Comparison of ENCODE assay signal across 8 mouse cellular contexts in genomic region chr11:40754664-40755107, GRCm38 (mm10). TPM values are rescaled to one million over a fixed set of nuclear protein-coding genes. Genes with fewer than 3 reads are reported as not detected.
DNase-seq lines count a peak whose midpoint lies in the region; ATAC-seq and TF ChIP-seq lines count a peak whose summit lies in the region.

No protein-coding gene starts in this region.

- H3K9me3 ChIP-seq in heart, embryonic 10.5 days = no peaks in the 10 kb centered on the region
- no peaks in the 10 kb centered on the region for H3K9me3 ChIP-seq in limb, embryonic 12.5 days
- no peaks in the 10 kb centered on the region for H3K9me3 ChIP-seq in neural tube, embryonic 14.5 days (ENCODE audit: control insufficient read depth, low read length)

- H3K4me1 ChIP-seq in heart, embryonic 10.5 days = peaks cover 10% of the 10 kb centered on the region; the same call in 1 of the 2 replicates
- H3K4me1 ChIP-seq in embryonic fibroblast, embryonic 13.5 days (ENCODE audit: control insufficient read depth, insufficient read depth, low read length) = peaks cover 7% of the 10 kb centered on the region
- H3K4me1 ChIP-seq in limb, embryonic 12.5 days (replicated peaks) = peaks cover 9% of the 10 kb centered on the region
- H3K4me1 ChIP-seq in neural tube, embryonic 14.5 days (ENCODE audit: control insufficient read depth, insufficient read depth, low read length) = peaks cover 7% of the 10 kb centered on the region; the same call in 1 of the 2 replicates

- peaks cover 23% of the 10 kb centered on the region for H3K36me3 ChIP-seq in heart, embryonic 10.5 days
- H3K36me3 ChIP-seq in limb, embryonic 12.5 days = 0 out of 2 replicates have a peak, but pooled peaks cover 7% of the 10 kb centered on the region
- 0 out of 2 replicates have a peak, but pooled peaks cover 3% of the 10 kb centered on the region for H3K36me3 ChIP-seq in neural tube, embryonic 14.5 days (ENCODE audit: control insufficient read depth, insufficient read depth, low read length)

- peak overlapping the region; percentile 75 for H3K9ac ChIP-seq in limb, embryonic 12.5 days (replicated peaks)
- peak overlapping the region; percentile 66 for H3K9ac ChIP-seq in neural tube, embryonic 14.5 days (replicated peaks; ENCODE audit: low read depth, low read length)

- no peaks in the 10 kb centered on the region for H3K27me3 ChIP-seq in heart, embryonic 10.5 days (ENCODE audit: insufficient read depth, poor library complexity, severe bottlenecking)
- H3K27me3 ChIP-seq in limb, embryonic 12.5 days = no peaks in the 10 kb centered on the region
- H3K27me3 ChIP-seq in neural tube, embryonic 14.5 days (ENCODE audit: control insufficient read depth, insufficient read depth, low read length) = no peaks in the 10 kb centered on the region

- H3K4me2 ChIP-seq in limb, embryonic 12.5 days = peak overlapping the region; percentile 76
- H3K4me2 ChIP-seq in neural tube, embryonic 14.5 days (ENCODE audit: low read depth, low read length) = peak overlapping the region; percentile 81

- no peak for TF ChIP-seq CTCF in embryonic fibroblast, embryonic 13.5 days (IDR thresholded peaks at IDR 0.05; ENCODE audit: borderline replicate concordance, insufficient read depth, low read length)

- H3K4me3 ChIP-seq in heart, embryonic 10.5 days = peak overlapping the region; percentile 87
- H3K4me3 ChIP-seq in embryonic fibroblast, embryonic 13.5 days (ENCODE audit: insufficient read depth, low read length) = peak overlapping the region; percentile 97
- peak overlapping the region; percentile 70 for H3K4me3 ChIP-seq in limb, embryonic 12.5 days (replicated peaks)
- peak overlapping the region; percentile 67 for H3K4me3 ChIP-seq in neural tube, embryonic 14.5 days (ENCODE audit: low read depth, low read length)

- H3K27ac ChIP-seq in heart, embryonic 10.5 days = peak overlapping the region; percentile 96
- H3K27ac ChIP-seq in embryonic fibroblast, embryonic 13.5 days (ENCODE audit: insufficient read depth, low read length) = peak overlapping the region; percentile 77
- H3K27ac ChIP-seq in limb, embryonic 12.5 days = no peak overlapping the region; the same call in 1 of the 2 replicates
- H3K27ac ChIP-seq in neural tube, embryonic 14.5 days (ENCODE audit: low read depth, low read length) = no peak overlapping the region

- intact Hi-C loops in heart, postnatal 25 days (cut with DNase I) = loop anchor here (2.0 kb wide), 2 partner anchors 20 to 62 kb away; no protein-coding TSS in a partner anchor

- peak; percentile 61 for ATAC-seq in CD4-positive, CD25-positive, alpha-beta regulatory T cell, adult 4 months
- ATAC-seq in limb, embryonic 12.5 days (ENCODE audit: insufficient number of reproducible peaks, insufficient read depth, low FRiP score, low TSS enrichment, low read depth) = peak; percentile 21; the same call in 1 of the 2 replicates
- peak; percentile 83 for ATAC-seq in neural tube, embryonic 14.5 days (ENCODE audit: low read depth)

- 3% methylated on average over 19 of the region's 19 CpGs for WGBS in heart, embryonic 10.5 days
- 3% methylated on average over 19 of the region's 19 CpGs for WGBS in limb, embryonic 12.5 days
- WGBS in neural tube, embryonic 14.5 days = 4% methylated on average over 19 of the region's 19 CpGs

- no peak for DNase-seq in heart, embryonic 10.5 days (ENCODE audit: low spot score)
- DNase-seq in heart, postnatal 25 days (ENCODE audit: low spot score) = no peak
- no peak for DNase-seq in cerebellum, postnatal 10 days
- no peak for DNase-seq in thymus, adult 18-20 months

- no peak for TF ChIP-seq POLR2A in embryonic fibroblast, embryonic 13.5 days (IDR thresholded peaks at IDR 0.05; ENCODE audit: low read depth, low read length)

RNA-seq across cellular contexts. Expression of gene Ccng1, which starts 0.4 kb away (rescaled TPM):
- 76.3 and 127 TPM in 2 replicates for polyA plus RNA-seq in heart, embryonic 10.5 days (2016; fragmentation: Nextera tagmentation; extraction: Ambion mirVana)
- total RNA-seq in heart, postnatal 25 days (2021) = 100 to 1,000 TPM; 440 to 448 TPM
- polyA plus RNA-seq in CD4-positive, CD25-positive, alpha-beta regulatory T cell, adult 4 months (2017; shearing (Covaris generic)) = 10 to 100 TPM; 60.0 to 72.4 TPM
- 427 and 623 TPM in 2 replicates for polyA plus RNA-seq in embryonic fibroblast, embryonic 13.5 days (2011; ENCODE audit: insufficient read length, low read depth, missing spikeins)
- polyA plus RNA-seq in limb, embryonic 12.5 days (2016; fragmentation: Nextera tagmentation; extraction: Ambion mirVana) = 27.6 and 29.2 TPM in 2 replicates
- polyA plus RNA-seq in neural tube, embryonic 14.5 days (2014; fragmentation: Nextera tagmentation; extraction: Ambion mirVana) = 39.1 and 48.2 TPM in 2 replicates

RNA-seq across cellular contexts. Expression of gene Nudcd2, which starts 21.2 kb away (rescaled TPM):
- 152 and 184 TPM in 2 replicates for polyA plus RNA-seq in heart, embryonic 10.5 days (2016; fragmentation: Nextera tagmentation; extraction: Ambion mirVana)
- 10 to 100 TPM; 13.2 to 16.2 TPM for total RNA-seq in heart, postnatal 25 days (2021)
- polyA plus RNA-seq in CD4-positive, CD25-positive, alpha-beta regulatory T cell, adult 4 months (2017; shearing (Covaris generic)) = 10 to 100 TPM; 44.7 to 46.5 TPM
- 96.4 and 104 TPM in 2 replicates for polyA plus RNA-seq in embryonic fibroblast, embryonic 13.5 days (2011; ENCODE audit: insufficient read length, low read depth, missing spikeins)
- 205 and 207 TPM in 2 replicates for polyA plus RNA-seq in limb, embryonic 12.5 days (2016; fragmentation: Nextera tagmentation; extraction: Ambion mirVana)
- 52.3 and 61.8 TPM in 2 replicates for polyA plus RNA-seq in neural tube, embryonic 14.5 days (2014; fragmentation: Nextera tagmentation; extraction: Ambion mirVana)

RNA-seq across cellular contexts. Expression of gene Hmmr, which starts 21.5 kb away (rescaled TPM):
- 57.1 and 63.0 TPM in 2 replicates for polyA plus RNA-seq in heart, embryonic 10.5 days (2016; fragmentation: Nextera tagmentation; extraction: Ambion mirVana)
- total RNA-seq in heart, postnatal 25 days (2021) = under 1 TPM; 0.36 to 0.44 TPM
- polyA plus RNA-seq in CD4-positive, CD25-positive, alpha-beta regulatory T cell, adult 4 months (2017; shearing (Covaris generic)) = 1 to 10 TPM; 3.6 to 7.1 TPM
- 30.9 and 42.8 TPM in 2 replicates for polyA plus RNA-seq in embryonic fibroblast, embryonic 13.5 days (2011; ENCODE audit: insufficient read length, low read depth, missing spikeins)
- polyA plus RNA-seq in limb, embryonic 12.5 days (2016; fragmentation: Nextera tagmentation; extraction: Ambion mirVana) = 53.9 and 57.0 TPM in 2 replicates
- 2.8 and 5.3 TPM in 2 replicates for polyA plus RNA-seq in neural tube, embryonic 14.5 days (2014; fragmentation: Nextera tagmentation; extraction: Ambion mirVana)

RNA-seq across cellular contexts. Expression of gene Mat2b, which starts 59.7 kb away (rescaled TPM):
- 103 and 106 TPM in 2 replicates for polyA plus RNA-seq in heart, embryonic 10.5 days (2016; fragmentation: Nextera tagmentation; extraction: Ambion mirVana)
- 100 to 1,000 TPM in 1 of 2 experiments, 10 to 100 TPM in 1; 98.4 to 101 TPM for total RNA-seq in heart, postnatal 25 days (2021)
- 100 to 1,000 TPM; 238 to 255 TPM for polyA plus RNA-seq in CD4-positive, CD25-positive, alpha-beta regulatory T cell, adult 4 months (2017; shearing (Covaris generic))
- 57.3 and 70.6 TPM in 2 replicates for polyA plus RNA-seq in embryonic fibroblast, embryonic 13.5 days (2011; ENCODE audit: insufficient read length, low read depth, missing spikeins)
- 104 and 107 TPM in 2 replicates for polyA plus RNA-seq in limb, embryonic 12.5 days (2016; fragmentation: Nextera tagmentation; extraction: Ambion mirVana)
- polyA plus RNA-seq in neural tube, embryonic 14.5 days (2014; fragmentation: Nextera tagmentation; extraction: Ambion mirVana) = 58.6 and 65.5 TPM in 2 replicates

Comparison
In these comparisons a context has a peak if more than half of its experiments do, and no peak if none do; other contexts are left out.
1. H3K27ac ChIP-seq: peak in heart, embryonic 10.5 days (single experiment) and embryonic fibroblast, embryonic 13.5 days (single experiment); none in limb, embryonic 12.5 days (single experiment) and neural tube, embryonic 14.5 days (single experiment).
2. ATAC-seq: peak in every context shown above with its lines; median percentile 83 in neural tube, embryonic 14.5 days; 61 in CD4-positive, CD25-positive, alpha-beta regulatory T cell, adult 4 months; 21 in limb, embryonic 12.5 days.
3. Peak in every context shown above with its lines, with median percentiles within 50 percentile points of each other: H3K4me3 ChIP-seq.